Mouse (Mus musculus): ENCODE results near the gene Tedc1. TPM values are rescaled to one million over a fixed set of nuclear protein-coding genes. Genes with fewer than 3 reads are reported as not detected.

The Tedc1 gene
- 13.3 and 17.5 TPM in 2 replicates for polyA plus RNA-seq (2014; fragmentation: Nextera tagmentation; extraction: Ambion mirVana)

GRCm38 (mm10) chr12:113155887-113156539 is at the start of gene Tedc1:
Tedc1 (plus strand) TSS chr12:113156421.
- peak within 1 kb of the TSS; percentile 83 to 84 for H3K27ac ChIP-seq (replicated peaks in 1 of 2; ENCODE audit: control insufficient read depth in 1 of 2, insufficient read depth in 1 of 2, low read depth in 2 of 2, low read length in 2 of 2)
- WGBS: 0% methylated on average over 46 of the region's 46 CpGs
- H3K4me2 ChIP-seq (ENCODE audit: low read length): peak within 1 kb of the TSS; percentile 81
- H3K4me1 ChIP-seq (ENCODE audit: control insufficient read depth in 2 of 2, insufficient read depth in 2 of 2, low read length in 2 of 2): peaks cover 19 to 29% of the 10 kb centered on the region in 2 experiments
- H3K9ac ChIP-seq (ENCODE audit: low read length): peak within 1 kb of the TSS; percentile 78
- no peaks in the 10 kb centered on the region for H3K9me3 ChIP-seq (ENCODE audit: control insufficient read depth, low read length)
- H3K36me3 ChIP-seq (ENCODE audit: control insufficient read depth, insufficient read depth, low read length): 0 out of 2 replicates have a peak, but pooled peaks cover 3% of the 10 kb centered on the region
- peak; percentile 95 for ATAC-seq (ENCODE audit: insufficient number of reproducible peaks, insufficient read depth, low FRiP score, low read depth)
- no peaks in the 10 kb centered on the region for H3K27me3 ChIP-seq (ENCODE audit: control insufficient read depth, insufficient read depth, low read length)
- H3K4me3 ChIP-seq (ENCODE audit: control insufficient read depth in 1 of 2, insufficient read depth in 1 of 2, low read depth in 1 of 2, low read length in 2 of 2): peak within 1 kb of the TSS; percentile 61 to 70

GRCm38 (mm10) chr12:113107431-113108124 is 48.6 kb upstream of the Tedc1 start:
- no peak for ATAC-seq (ENCODE audit: insufficient number of reproducible peaks, insufficient read depth, low FRiP score, low read depth)

GRCm38 (mm10) chr12:113108528-113109283 is 47.5 kb upstream of the Tedc1 start:
- H3K4me2 ChIP-seq (ENCODE audit: low read length): no peak overlapping the region
- ATAC-seq (ENCODE audit: insufficient number of reproducible peaks, insufficient read depth, low FRiP score, low read depth): peak; percentile 11; the same call in 1 of the 2 replicates
- 84% methylated on average over 17 of the region's 17 CpGs for WGBS
- no peaks in the 10 kb centered on the region for H3K9me3 ChIP-seq (ENCODE audit: control insufficient read depth, low read length)
- no peak overlapping the region for H3K9ac ChIP-seq (ENCODE audit: low read length)
- H3K27ac ChIP-seq (replicated peaks in 1 of 2; ENCODE audit: control insufficient read depth in 1 of 2, insufficient read depth in 1 of 2, low read depth in 2 of 2, low read length in 2 of 2): no peak overlapping the region
- H3K36me3 ChIP-seq (ENCODE audit: control insufficient read depth, insufficient read depth, low read length): peaks cover 20% of the 10 kb centered on the region
- no peaks in the 10 kb centered on the region for H3K27me3 ChIP-seq (ENCODE audit: control insufficient read depth, insufficient read depth, low read length)
- no peak overlapping the region for H3K4me3 ChIP-seq (ENCODE audit: control insufficient read depth in 1 of 2, insufficient read depth in 1 of 2, low read depth in 1 of 2, low read length in 2 of 2)
- peaks cover 11 to 29% of the 10 kb centered on the region in 2 experiments for H3K4me1 ChIP-seq (ENCODE audit: control insufficient read depth in 2 of 2, insufficient read depth in 2 of 2, low read length in 2 of 2)

More at GRCm38 (mm10) chr12:113107431-113108124, 48.6 kb upstream of the Tedc1 start:
- H3K4me2 ChIP-seq (ENCODE audit: low read length): no peak overlapping the region
- 69% methylated on average over 4 of the region's 4 CpGs for WGBS
- no peak overlapping the region for H3K4me3 ChIP-seq (ENCODE audit: control insufficient read depth in 1 of 2, insufficient read depth in 1 of 2, low read depth in 1 of 2, low read length in 2 of 2)
- peaks cover 13 to 37% of the 10 kb centered on the region in 2 experiments for H3K4me1 ChIP-seq (ENCODE audit: control insufficient read depth in 2 of 2, insufficient read depth in 2 of 2, low read length in 2 of 2)
- no peaks in the 10 kb centered on the region for H3K9me3 ChIP-seq (ENCODE audit: control insufficient read depth, low read length)
- no peak overlapping the region for H3K9ac ChIP-seq (ENCODE audit: low read length)
- H3K36me3 ChIP-seq (ENCODE audit: control insufficient read depth, insufficient read depth, low read length): peaks cover 11% of the 10 kb centered on the region
- H3K27ac ChIP-seq (replicated peaks in 1 of 2; ENCODE audit: control insufficient read depth in 1 of 2, insufficient read depth in 1 of 2, low read depth in 2 of 2, low read length in 2 of 2): no peak overlapping the region; a peak in 1 of 4 replicates
- H3K27me3 ChIP-seq (ENCODE audit: control insufficient read depth, insufficient read depth, low read length): no peaks in the 10 kb centered on the region

GRCm38 (mm10) chr12:113109801-113110200 is 46.4 kb upstream of the Tedc1 start:
- H3K36me3 ChIP-seq (ENCODE audit: control insufficient read depth, insufficient read depth, low read length): peaks cover 29% of the 10 kb centered on the region
- no peak for ATAC-seq (ENCODE audit: insufficient number of reproducible peaks, insufficient read depth, low FRiP score, low read depth)
- H3K4me3 ChIP-seq (ENCODE audit: control insufficient read depth in 1 of 2, insufficient read depth in 1 of 2, low read depth in 1 of 2, low read length in 2 of 2): no peak overlapping the region
- 91% methylated on average over 10 of the region's 10 CpGs for WGBS
- no peaks in the 10 kb centered on the region for H3K9me3 ChIP-seq (ENCODE audit: control insufficient read depth, low read length)
- H3K4me1 ChIP-seq (ENCODE audit: control insufficient read depth in 2 of 2, insufficient read depth in 2 of 2, low read length in 2 of 2): peaks cover 9 to 27% of the 10 kb centered on the region in 2 experiments; a peak in 3 of 4 replicates
- no peaks in the 10 kb centered on the region for H3K27me3 ChIP-seq (ENCODE audit: control insufficient read depth, insufficient read depth, low read length)
- H3K4me2 ChIP-seq (ENCODE audit: low read length): no peak overlapping the region
- H3K9ac ChIP-seq (ENCODE audit: low read length): no peak overlapping the region
- H3K27ac ChIP-seq (replicated peaks in 1 of 2; ENCODE audit: control insufficient read depth in 1 of 2, insufficient read depth in 1 of 2, low read depth in 2 of 2, low read length in 2 of 2): no peak overlapping the region

- 79% methylated on average over 4 of the region's 4 CpGs for WGBS
- Histone ChIP-seq H3K9me3 (ENCODE audit: control insufficient read depth, low read length) (no peaks in the 10 kb centered on the region), H3K4me1 (ENCODE audit: control insufficient read depth in 2 of 2, insufficient read depth in 2 of 2, low read length in 2 of 2) (peaks cover 2 to 9% of the 10 kb centered on the region in 2 experiments; a peak in 2 of 4 replicates), H3K27ac (replicated peaks in 1 of 2; ENCODE audit: control insufficient read depth in 1 of 2, insufficient read depth in 1 of 2, low read depth in 2 of 2, low read length in 2 of 2) (no peak overlapping the region), H3K36me3 (ENCODE audit: control insufficient read depth, insufficient read depth, low read length) (peaks cover 66% of the 10 kb centered on the region), H3K4me3 (ENCODE audit: control insufficient read depth in 1 of 2, insufficient read depth in 1 of 2, low read depth in 1 of 2, low read length in 2 of 2) (no peak overlapping the region), H3K9ac (ENCODE audit: low read length) (no peak overlapping the region), H3K27me3 (ENCODE audit: control insufficient read depth, insufficient read depth, low read length) (no peaks in the 10 kb centered on the region), H3K4me2 (ENCODE audit: low read length) (no peak overlapping the region)
- ATAC-seq (ENCODE audit: insufficient number of reproducible peaks, insufficient read depth, low FRiP score, low read depth): no peak
Observed at GRCm38 (mm10) chr12:113114141-113114540, 42.1 kb upstream of the Tedc1 start.

GRCm38 (mm10) chr12:113114856-113115538 is 41.2 kb upstream of the Tedc1 start:
- H3K4me2 ChIP-seq (ENCODE audit: low read length): no peak overlapping the region
- H3K27me3 ChIP-seq (ENCODE audit: control insufficient read depth, insufficient read depth, low read length): no peaks in the 10 kb centered on the region
- no peak overlapping the region for H3K9ac ChIP-seq (ENCODE audit: low read length)
- H3K9me3 ChIP-seq (ENCODE audit: control insufficient read depth, low read length): no peaks in the 10 kb centered on the region
- H3K4me3 ChIP-seq (ENCODE audit: control insufficient read depth in 1 of 2, insufficient read depth in 1 of 2, low read depth in 1 of 2, low read length in 2 of 2): no peak overlapping the region
- H3K4me1 ChIP-seq (ENCODE audit: control insufficient read depth in 2 of 2, insufficient read depth in 2 of 2, low read length in 2 of 2): peaks cover 4 to 13% of the 10 kb centered on the region in 2 experiments; a peak in 3 of 4 replicates
- no peak overlapping the region for H3K27ac ChIP-seq (replicated peaks in 1 of 2; ENCODE audit: control insufficient read depth in 1 of 2, insufficient read depth in 1 of 2, low read depth in 2 of 2, low read length in 2 of 2)
- 79% methylated on average over 16 of the region's 16 CpGs for WGBS
- H3K36me3 ChIP-seq (ENCODE audit: control insufficient read depth, insufficient read depth, low read length): peaks cover 66% of the 10 kb centered on the region
- no peak for ATAC-seq (ENCODE audit: insufficient number of reproducible peaks, insufficient read depth, low FRiP score, low read depth)
